Mouse (Mus musculus) CH12.LX (cell line): ENCODE measurements at regions not wholly inside any gene's neighbourhood (a gene's known extent, or its start where the extent isn't known, plus 50 kb on each side); places are given as distances from the start of the nearest gene placed in this dataset.

Source experiments
- BHLHE40 ChIP-seq: IDR thresholded peaks from 2 replicates; pipeline ENCODE4 v1.6.1; 2011; ENCODE audit warnings: mild to moderate bottlenecking, low read depth, low read length, improper control_type of control experiment
- CHD2 ChIP-seq: IDR thresholded peaks from 2 replicates; pipeline ENCODE4 v1.6.1; 2011; ENCODE audit warnings: low read length, improper control_type of control experiment
- CTCF ChIP-seq, 2 experiments: IDR thresholded peaks in 1 of 2; conservative IDR thresholded peaks in 1 of 2; 2 replicates each; pipeline ENCODE4 v1.5.1; 2011 to 2012; ENCODE audit warnings: low read depth in 2 of 2, low read length in 2 of 2, improper control_type of control experiment in 1 of 2, inconsistent platforms in 1 of 2, mild to moderate bottlenecking in 1 of 2, moderate library complexity in 1 of 2
- HCFC1 ChIP-seq: IDR thresholded peaks from 2 replicates; pipeline ENCODE4 v1.6.1; 2012; ENCODE audit warnings: low read depth, mild to moderate bottlenecking, inconsistent platforms, low read length, improper control_type of control experiment
- KAT2A ChIP-seq: IDR thresholded peaks from 2 replicates; pipeline ENCODE4 v1.6.1; 2012; ENCODE audit warnings: low read length, improper control_type of control experiment, inconsistent platforms; ENCODE audit not compliant: insufficient replicate concordance
- MAFK ChIP-seq: IDR thresholded peaks from 2 replicates; pipeline ENCODE4 v1.6.1; 2011; ENCODE audit warnings: low read length, improper control_type of control experiment; ENCODE audit not compliant: insufficient replicate concordance
- MAX ChIP-seq: IDR thresholded peaks from 2 replicates; pipeline ENCODE4 v1.6.1; 2011; ENCODE audit warnings: low read length, improper control_type of control experiment
- MXI1 ChIP-seq: IDR thresholded peaks from 2 replicates; pipeline ENCODE4 v1.6.1; 2011; ENCODE audit warnings: mild to moderate bottlenecking, low read depth, low read length, improper control_type of control experiment
- MYC ChIP-seq: IDR thresholded peaks from 2 replicates; pipeline ENCODE4 v1.6.1; 2011; ENCODE audit warnings: low read depth, mild to moderate bottlenecking, improper control_type of control experiment, low read length
- POLR2A ChIP-seq: IDR thresholded peaks from 2 replicates; pipeline ENCODE4 v1.6.1; 2011; ENCODE audit warnings: low read depth, mild to moderate bottlenecking, improper control_type of control experiment, low read length
- RCOR1 ChIP-seq: conservative IDR thresholded peaks from 2 replicates; pipeline ENCODE4 v1.6.1; 2012; ENCODE audit warnings: low read depth, mild to moderate bottlenecking, inconsistent platforms, low read length, improper control_type of control experiment
- SIN3A ChIP-seq: IDR thresholded peaks from 2 replicates; pipeline ENCODE4 v1.6.1; 2012; ENCODE audit warnings: low read length, improper control_type of control experiment, inconsistent platforms
- TCF12 ChIP-seq: IDR thresholded peaks from 2 replicates; pipeline ENCODE4 v1.6.1; 2014; ENCODE audit warnings: low read depth, mild to moderate bottlenecking, inconsistent platforms, low read length, improper control_type of control experiment
- ZNF384 ChIP-seq: IDR thresholded peaks from 2 replicates; pipeline ENCODE4 v1.6.1; 2012; ENCODE audit warnings: low read depth, low read length, improper control_type of control experiment, inconsistent platforms

DNA sequence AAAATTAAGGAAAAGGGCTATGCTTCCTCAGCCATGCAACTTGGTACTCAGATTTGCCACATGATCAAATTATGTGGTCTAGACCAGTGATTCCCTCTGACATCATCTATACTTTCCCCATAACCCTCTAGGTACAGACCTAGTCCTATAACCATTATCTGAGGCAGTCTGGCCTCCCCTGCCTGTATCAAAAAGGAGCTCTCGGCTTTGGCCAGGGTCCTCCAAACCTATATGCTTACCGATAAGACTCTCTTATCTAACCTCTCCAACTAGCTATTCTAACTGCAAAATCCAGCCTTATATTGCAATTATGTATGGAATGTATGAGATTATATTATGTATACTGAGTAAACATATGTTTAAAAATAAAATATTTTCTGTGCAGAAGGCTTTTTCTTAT is 93.1 kb downstream of the Trim52 start:
- no peak for TF ChIP-seq MAFK
- TF ChIP-seq RCOR1, result no peak
- TF ChIP-seq POLR2A, result no peak
- TF ChIP-seq KAT2A, result no peak
- no peak for TF ChIP-seq CTCF (conservative IDR thresholded peaks at IDR 0.05 in 1 of 2, IDR thresholded peaks at IDR 0.05 in 1 of 2; ENCODE audit: low read depth in 2 of 2, low read length in 2 of 2)
- TF ChIP-seq BHLHE40, result no peak
- TF ChIP-seq MYC, result no peak
- TF ChIP-seq CHD2, result no peak
- TF ChIP-seq HCFC1, result no peak
- TF ChIP-seq TCF12, result no peak
- no peak for TF ChIP-seq ZNF384
- TF ChIP-seq MXI1, result no peak
- TF ChIP-seq SIN3A, result no peak
- TF ChIP-seq MAX, result no peak
